Mouse (Mus musculus): ENCODE measurements around the gene Pcyt1b. TPM values are rescaled to one million over a fixed set of nuclear protein-coding genes. Genes with fewer than 3 reads are reported as not detected.

Pcyt1b gene
- polyA plus RNA-seq, 2 experiments = 4.8 to 8.3 TPM

DNA sequence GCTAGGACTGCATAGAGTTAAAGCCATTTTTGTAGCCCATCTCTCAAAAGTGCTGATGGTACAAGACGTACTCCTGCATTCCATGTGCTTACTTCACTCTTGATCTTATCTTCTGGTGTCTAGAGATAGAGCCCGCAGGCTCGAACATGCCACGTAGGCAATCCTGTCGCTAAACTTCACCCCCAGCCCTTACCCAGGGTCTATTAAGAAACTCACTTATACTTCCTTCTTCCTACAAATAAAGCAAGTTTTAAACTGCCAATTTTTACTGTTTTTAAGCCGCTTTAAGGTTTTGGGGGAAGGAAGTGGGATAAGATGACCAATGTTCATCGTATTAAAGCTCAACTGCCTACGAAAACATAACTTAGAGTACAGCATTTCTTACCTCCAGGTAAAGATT lies 36.0 kb downstream of the Pcyt1b start:
- H3K27ac ChIP-seq = no peak overlapping the region
- TF ChIP-seq EP300 (IDR thresholded peaks at IDR 0.05; ENCODE audit: low read depth) (no peak), CTCF (IDR thresholded peaks at IDR 0.05; ENCODE audit: low read depth) (no peak)
- H3K4me3 ChIP-seq (ENCODE audit: insufficient read depth in 1 of 2, low read depth in 2 of 2, low read length in 2 of 2) = no peak overlapping the region
- no peak overlapping the region for H3K4me2 ChIP-seq (ENCODE audit: low read depth)
- no peaks in the 10 kb centered on the region for H3K27me3 ChIP-seq (ENCODE audit: control insufficient read depth, insufficient read depth, low read length)
- no peak overlapping the region for H3K9ac ChIP-seq (replicated peaks)
- H3K9me3 ChIP-seq (ENCODE audit: control insufficient read depth, low read length) = no peaks in the 10 kb centered on the region
- no peak for ATAC-seq (ENCODE audit: insufficient read depth)
- 43% methylated on average over 8 of the region's 8 CpGs for WGBS (ENCODE audit: insufficient replicate concordance)
- H3K36me3 ChIP-seq (replicated peaks; ENCODE audit: control insufficient read depth, insufficient read depth, low read depth) = no peaks in the 10 kb centered on the region
- peaks cover 0 to 6% of the 10 kb centered on the region in 2 experiments; a peak in 1 of 4 replicates for H3K4me1 ChIP-seq (replicated peaks; ENCODE audit: control insufficient read depth in 2 of 2, insufficient read depth in 2 of 2, low read length in 1 of 2)
- no peak for DNase-seq (ENCODE audit: low read depth in 3 of 3, low spot score in 3 of 3)

DNA sequence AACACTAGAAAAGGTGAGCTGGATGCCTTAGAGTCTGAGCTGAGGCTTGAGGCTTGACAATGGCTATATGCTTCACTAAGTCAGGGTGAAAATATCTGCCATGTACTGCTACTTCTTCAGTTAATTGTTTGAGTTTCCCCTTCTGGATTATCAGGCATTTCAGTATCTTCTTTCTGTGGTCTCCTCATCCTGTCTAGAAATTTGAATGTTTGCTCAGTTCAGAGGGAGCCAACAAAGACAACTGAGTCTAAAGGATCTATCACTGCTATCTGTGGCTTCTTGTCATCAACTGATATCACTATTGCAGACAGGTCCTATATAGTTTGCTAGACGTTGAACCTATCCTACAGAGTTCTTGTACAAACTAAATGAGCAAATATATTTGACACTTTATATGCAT lies 42.9 kb downstream of the Pcyt1b start:
- no peak for TF ChIP-seq EP300 (IDR thresholded peaks at IDR 0.05; ENCODE audit: low read depth)
- no peak for TF ChIP-seq CTCF (IDR thresholded peaks at IDR 0.05; ENCODE audit: low read depth)
- Histone ChIP-seq H3K36me3 (replicated peaks; ENCODE audit: control insufficient read depth, insufficient read depth, low read depth) (no peaks in the 10 kb centered on the region; the same call in 1 of the 2 replicates), H3K4me3 (ENCODE audit: insufficient read depth in 1 of 2, low read depth in 2 of 2, low read length in 2 of 2) (no peak overlapping the region), H3K9me3 (ENCODE audit: control insufficient read depth, low read length) (no peaks in the 10 kb centered on the region), H3K27ac (no peak overlapping the region), H3K4me1 (replicated peaks; ENCODE audit: control insufficient read depth in 2 of 2, insufficient read depth in 2 of 2, low read length in 1 of 2) (peaks cover 11 to 19% of the 10 kb centered on the region in 2 experiments), H3K4me2 (ENCODE audit: low read depth) (no peak overlapping the region), H3K27me3 (ENCODE audit: control insufficient read depth, insufficient read depth, low read length) (no peaks in the 10 kb centered on the region), H3K9ac (replicated peaks) (no peak overlapping the region)
- ATAC-seq (ENCODE audit: insufficient read depth) = no peak
- 7% methylated on average over 1 of the region's 1 CpGs for WGBS (ENCODE audit: insufficient replicate concordance)
- no peak for DNase-seq (ENCODE audit: low read depth in 3 of 3, low spot score in 3 of 3)

DNA sequence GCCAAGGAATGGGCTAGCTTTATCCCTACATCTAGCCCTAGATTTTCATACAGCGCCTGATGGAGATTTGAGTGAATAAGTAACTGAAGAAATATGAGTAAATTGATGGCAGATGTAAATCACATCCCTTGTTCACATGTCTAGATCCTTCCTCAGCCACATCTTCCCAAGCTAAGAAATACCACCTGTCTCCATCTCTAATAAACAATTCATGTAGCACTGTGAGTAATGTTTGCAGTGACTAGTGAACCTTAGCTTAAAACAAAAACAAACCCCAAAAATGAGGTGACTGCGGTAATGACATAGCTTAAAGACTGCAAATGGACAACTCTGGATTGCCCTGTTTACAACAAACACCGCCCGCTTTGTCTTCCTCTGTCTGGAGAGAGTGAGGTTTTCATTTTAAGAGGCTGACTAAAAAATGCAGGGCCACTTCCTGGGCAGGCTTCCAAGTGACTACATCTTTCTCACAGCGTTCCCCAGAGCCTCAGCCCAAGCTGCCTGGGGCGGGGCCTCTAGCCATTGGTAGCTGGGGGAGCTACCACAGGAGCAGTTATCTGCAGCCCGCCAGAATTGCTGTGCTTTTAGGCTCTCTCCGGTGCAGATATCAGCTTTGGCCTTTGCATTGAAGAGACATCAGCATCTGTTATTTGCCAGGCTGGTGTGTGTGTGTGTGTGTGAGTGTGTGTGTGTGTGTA lies 46.0 kb downstream of the Pcyt1b start:
- Histone ChIP-seq H3K9ac (replicated peaks) (no peak overlapping the region; the same call in none of the 2 replicates), H3K4me3 (ENCODE audit: insufficient read depth in 1 of 2, low read depth in 2 of 2, low read length in 2 of 2) (peak overlapping the region; percentile 32 to 47; a peak in 3 of 4 replicates), H3K4me1 (replicated peaks; ENCODE audit: control insufficient read depth in 2 of 2, insufficient read depth in 2 of 2, low read length in 1 of 2) (peaks cover 11 to 19% of the 10 kb centered on the region in 2 experiments), H3K27ac (peak overlapping the region; percentile 87), H3K36me3 (replicated peaks; ENCODE audit: control insufficient read depth, insufficient read depth, low read depth) (no peaks in the 10 kb centered on the region; the same call in 1 of the 2 replicates), H3K27me3 (ENCODE audit: control insufficient read depth, insufficient read depth, low read length) (no peaks in the 10 kb centered on the region), H3K4me2 (ENCODE audit: low read depth) (peak overlapping the region; percentile 59), H3K9me3 (ENCODE audit: control insufficient read depth, low read length) (no peaks in the 10 kb centered on the region)
- TF ChIP-seq EP300 (IDR thresholded peaks at IDR 0.05; ENCODE audit: low read depth) = peak; percentile 62
- TF ChIP-seq CTCF (IDR thresholded peaks at IDR 0.05; ENCODE audit: low read depth) = no peak
- peak; percentile 99 for ATAC-seq (ENCODE audit: insufficient read depth)
- WGBS (ENCODE audit: insufficient replicate concordance) = 24% methylated on average over 8 of the region's 8 CpGs
- DNase-seq (ENCODE audit: low read depth in 3 of 3, low spot score in 3 of 3) = peak; percentile 73 to 78 (median 73)

DNA sequence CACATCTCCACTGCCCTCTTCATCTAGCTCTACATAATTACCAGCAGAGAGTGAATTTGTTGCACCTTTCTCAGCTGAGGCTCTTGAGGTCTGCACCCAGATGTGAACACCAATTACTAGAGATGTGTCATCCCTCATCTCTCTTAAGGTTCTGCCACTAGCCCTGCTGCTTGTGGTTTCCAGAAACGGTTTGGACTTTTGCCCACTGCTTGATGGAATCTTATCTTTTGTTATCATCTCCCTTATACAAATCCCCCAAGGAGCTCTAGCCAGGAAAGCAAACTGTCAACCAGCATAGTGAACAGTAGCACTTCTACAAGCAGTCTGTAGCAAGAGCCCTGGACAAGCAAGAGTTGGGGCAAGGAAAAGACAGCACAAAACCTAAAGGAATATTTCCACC lies 57.9 kb downstream of the Pcyt1b start:
- no peak for TF ChIP-seq CTCF (IDR thresholded peaks at IDR 0.05; ENCODE audit: low read depth)
- TF ChIP-seq EP300 (IDR thresholded peaks at IDR 0.05; ENCODE audit: low read depth) = no peak
- Histone ChIP-seq H3K4me3 (ENCODE audit: insufficient read depth in 1 of 2, low read depth in 2 of 2, low read length in 2 of 2) (no peak overlapping the region), H3K4me1 (replicated peaks; ENCODE audit: control insufficient read depth in 2 of 2, insufficient read depth in 2 of 2, low read length in 1 of 2) (no peaks in the 10 kb centered on the region), H3K9me3 (ENCODE audit: control insufficient read depth, low read length) (no peaks in the 10 kb centered on the region), H3K36me3 (replicated peaks; ENCODE audit: control insufficient read depth, insufficient read depth, low read depth) (no peaks in the 10 kb centered on the region), H3K9ac (replicated peaks) (no peak overlapping the region), H3K27ac (no peak overlapping the region), H3K27me3 (ENCODE audit: control insufficient read depth, insufficient read depth, low read length) (no peaks in the 10 kb centered on the region), H3K4me2 (ENCODE audit: low read depth) (no peak overlapping the region)
- WGBS (ENCODE audit: insufficient replicate concordance) = 24% methylated on average over 1 of the region's 1 CpGs
- ATAC-seq (ENCODE audit: insufficient read depth) (no peak), DNase-seq (ENCODE audit: low read depth in 3 of 3, low spot score in 3 of 3) (no peak)

DNA sequence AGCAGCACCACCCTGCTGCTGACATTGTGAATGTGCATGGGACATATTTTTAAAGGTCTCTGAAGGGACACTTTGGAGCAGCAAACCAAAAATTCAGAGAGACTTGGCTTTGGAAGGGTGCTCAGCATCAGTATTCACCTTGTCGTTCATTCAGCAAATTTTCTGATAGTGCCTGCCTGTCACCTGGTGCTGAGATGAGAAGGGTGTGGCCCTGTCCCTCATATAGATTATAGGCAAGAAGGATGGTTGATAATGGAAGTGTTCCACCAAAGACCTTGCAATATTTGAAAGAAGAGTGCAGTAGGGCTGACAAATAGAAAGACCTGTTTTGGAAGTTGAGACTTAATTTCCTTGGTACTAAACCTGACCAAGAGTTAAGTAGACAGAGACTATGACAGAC lies 74.9 kb downstream of the Pcyt1b start:
- 48% methylated on average over 1 of the region's 1 CpGs for WGBS (ENCODE audit: insufficient replicate concordance)
- no peak overlapping the region for H3K4me3 ChIP-seq (ENCODE audit: insufficient read depth in 1 of 2, low read depth in 2 of 2, low read length in 2 of 2)
- peaks cover 0 to 3% of the 10 kb centered on the region in 2 experiments; a peak in 1 of 4 replicates for H3K4me1 ChIP-seq (replicated peaks; ENCODE audit: control insufficient read depth in 2 of 2, insufficient read depth in 2 of 2, low read length in 1 of 2)
- no peak overlapping the region for H3K27ac ChIP-seq
- no peak overlapping the region for H3K9ac ChIP-seq (replicated peaks)
- ATAC-seq (ENCODE audit: insufficient read depth) (no peak), DNase-seq (ENCODE audit: low read depth in 3 of 3, low spot score in 3 of 3) (no peak)
- TF ChIP-seq EP300 (IDR thresholded peaks at IDR 0.05; ENCODE audit: low read depth) (no peak), CTCF (IDR thresholded peaks at IDR 0.05; ENCODE audit: low read depth) (no peak)
- no peaks in the 10 kb centered on the region for H3K27me3 ChIP-seq (ENCODE audit: control insufficient read depth, insufficient read depth, low read length)
- peaks cover under 1% of the 10 kb centered on the region; the same call in 1 of the 2 replicates for H3K36me3 ChIP-seq (replicated peaks; ENCODE audit: control insufficient read depth, insufficient read depth, low read depth)
- no peak overlapping the region for H3K4me2 ChIP-seq (ENCODE audit: low read depth)
- no peaks in the 10 kb centered on the region for H3K9me3 ChIP-seq (ENCODE audit: control insufficient read depth, low read length)
